Mouse (Mus musculus) limb, embryonic 14.5 days (tissue): Measurements from ENCODE around the gene Slain2. TPM values are rescaled to one million over a fixed set of nuclear protein-coding genes. Genes with fewer than 3 reads are reported as not detected.

Experiments used
- ATAC-seq: fragments of 200-750 bp; cut with Nextera tagmentation; 2 replicates; pipeline ENCODE4 v1.8.0; 2017; ENCODE audit warnings: low read depth, moderate number of reproducible peaks, moderate TSS enrichment; ENCODE audit not compliant: low FRiP score
- DNase-seq: peaks from one replicate; pipeline ENCODE4 v3.0.0-alpha.2; 2015; ENCODE audit warnings: low spot score
- H3K27ac ChIP-seq: fragments of 300-500 bp; sonication (generic); replicated peaks from 2 replicates; pipeline ENCODE4 v1.5.1; 2014; ENCODE audit warnings: low read depth, mild to moderate bottlenecking, low read length, moderate library complexity, mixed read lengths
- H3K27me3 ChIP-seq: fragments of 300-500 bp; sonication (generic); 2 replicates; pipeline ENCODE4 v1.6.1; 2014; ENCODE audit warnings: low read length, mixed read lengths; ENCODE audit not compliant: control insufficient read depth, insufficient read depth
- H3K36me3 ChIP-seq: fragments of 300-500 bp; sonication (generic); 2 replicates; pipeline ENCODE4 v1.6.1; 2014; ENCODE audit warnings: mild to moderate bottlenecking, low read length, moderate library complexity, mixed read lengths; ENCODE audit not compliant: control insufficient read depth, insufficient read depth
- H3K4me1 ChIP-seq: fragments of 300-500 bp; sonication (generic); 2 replicates; pipeline ENCODE4 v1.6.1; 2014; ENCODE audit warnings: antibody characterized with exemption, low read length, mixed read lengths; ENCODE audit not compliant: control insufficient read depth, insufficient read depth
- H3K4me2 ChIP-seq: fragments of 300-500 bp; sonication (generic); replicated peaks from 2 replicates; pipeline ENCODE4 v1.6.1; 2014; ENCODE audit warnings: low read depth, mild to moderate bottlenecking, low read length, moderate library complexity; ENCODE audit not compliant: severe bottlenecking
- H3K4me3 ChIP-seq: fragments of 300-500 bp; sonication (generic); replicated peaks from 2 replicates; pipeline ENCODE4 v1.5.1; 2014; ENCODE audit warnings: low read length
- H3K9ac ChIP-seq: fragments of 300-500 bp; sonication (generic); 2 replicates; pipeline ENCODE4 v1.6.1; 2014; ENCODE audit warnings: mild to moderate bottlenecking, low read depth, low read length, moderate library complexity; ENCODE audit not compliant: severe bottlenecking
- H3K9me3 ChIP-seq: fragments of 300-500 bp; sonication (generic); 2 replicates; pipeline ENCODE4 v1.6.1; 2016; ENCODE audit warnings: low read length; ENCODE audit not compliant: control insufficient read depth
- POLR2A ChIP-seq: fragments of 200-500 bp; IDR thresholded peaks from 2 replicates; pipeline ENCODE4 v1.8.0; 2012; ENCODE audit warnings: inconsistent platforms, mild to moderate bottlenecking, moderate library complexity, borderline replicate concordance; ENCODE audit not compliant: insufficient read depth, insufficient read length; ENCODE audit errors: extremely low read depth
- WGBS: fragments of 180-500 bp; shearing (Covaris S2); extraction: QIAGEN DNeasy Blood & Tissue Kit; methylation state at CpG from one replicate; pipeline ENCODE4 v1.1.7; 2014; 5-methylcytosine and 5-hydroxymethylcytosine counted together
- polyA plus RNA-seq, 2 experiments: library from polyadenylated mRNA; depleted of rRNA in 1 of 2; stranded (reverse) in 1 of 2; unstranded in 1 of 2; fragments of >200 nt; fragmentation: Nextera tagmentation in 1 of 2; extraction: Ambion mirVana in 1 of 2; gene quantifications; 2 replicates each; pipeline versions ENCODE4 v1.2.1 to v1.2.3; 2012 to 2014

The Slain2 gene
- polyA plus RNA-seq, 2 experiments, result 24.2 to 28.0 TPM

- Histone ChIP-seq H3K9me3 (no peaks in the 10 kb centered on the region), H3K4me1 (no peaks in the 10 kb centered on the region), H3K36me3 (no peaks in the 10 kb centered on the region), H3K27me3 (no peaks in the 10 kb centered on the region), H3K4me3 (no peak overlapping the region), H3K27ac (no peak overlapping the region), H3K9ac (no peak overlapping the region), H3K4me2 (no peak overlapping the region)
- TF ChIP-seq POLR2A, result no peak
- no peak for ATAC-seq
- 74% methylated on average over 3 of the region's 3 CpGs for WGBS
- DNase-seq, result no peak
Measured at GRCm38 (mm10) chr5:72902312-72902711, 11.8 kb upstream of the Slain2 start.

- DNase-seq (no peak), ATAC-seq (no peak)
- H3K27me3 ChIP-seq, result no peaks in the 10 kb centered on the region
- H3K27ac ChIP-seq, result no peak overlapping the region
- WGBS, result 85% methylated on average over 3 of the region's 3 CpGs
- no peaks in the 10 kb centered on the region for H3K36me3 ChIP-seq
- H3K9ac ChIP-seq, result no peak overlapping the region
- no peak overlapping the region for H3K4me3 ChIP-seq
- TF ChIP-seq POLR2A, result no peak
- no peak overlapping the region for H3K4me2 ChIP-seq
- no peaks in the 10 kb centered on the region for H3K4me1 ChIP-seq
- no peaks in the 10 kb centered on the region for H3K9me3 ChIP-seq
Measured at GRCm38 (mm10) chr5:72902876-72903516, 11.1 kb upstream of the Slain2 start.

- Histone ChIP-seq H3K36me3 (no peaks in the 10 kb centered on the region), H3K4me1 (no peaks in the 10 kb centered on the region), H3K9me3 (no peaks in the 10 kb centered on the region), H3K4me2 (no peak overlapping the region), H3K4me3 (no peak overlapping the region), H3K27ac (no peak overlapping the region), H3K27me3 (no peaks in the 10 kb centered on the region), H3K9ac (no peak overlapping the region)
- ATAC-seq, result no peak
- no peak for TF ChIP-seq POLR2A
- WGBS, result 73% methylated on average over 18 of the region's 18 CpGs
- DNase-seq, result peak; percentile 36
Measured at GRCm38 (mm10) chr5:72904903-72905790, 9.0 kb upstream of the Slain2 start.

GRCm38 (mm10) chr5:72907402-72907801 lies 6.7 kb upstream of the Slain2 start:
- TF ChIP-seq POLR2A, result no peak
- no peak for ATAC-seq

GRCm38 (mm10) chr5:72908324-72908936 lies 5.7 kb upstream of the Slain2 start:
- Histone ChIP-seq H3K27me3 (no peaks in the 10 kb centered on the region), H3K9me3 (no peaks in the 10 kb centered on the region), H3K36me3 (no peaks in the 10 kb centered on the region), H3K4me1 (peaks cover 7% of the 10 kb centered on the region; the same call in 1 of the 2 replicates), H3K9ac (no peak overlapping the region), H3K4me2 (no peak overlapping the region), H3K27ac (no peak overlapping the region), H3K4me3 (no peak overlapping the region)
- ATAC-seq (no peak), DNase-seq (no peak)
- no peak for TF ChIP-seq POLR2A
- 84% methylated on average over 8 of the region's 8 CpGs for WGBS

More at GRCm38 (mm10) chr5:72907402-72907801, 6.7 kb upstream of the Slain2 start:
- Histone ChIP-seq H3K27ac (no peak overlapping the region), H3K4me2 (no peak overlapping the region), H3K9ac (no peak overlapping the region), H3K27me3 (no peaks in the 10 kb centered on the region), H3K36me3 (no peaks in the 10 kb centered on the region), H3K9me3 (no peaks in the 10 kb centered on the region), H3K4me3 (no peak overlapping the region), H3K4me1 (no peaks in the 10 kb centered on the region)
- no peak for DNase-seq
- 81% methylated on average over 6 of the region's 6 CpGs for WGBS
